Mouse (Mus musculus) heart, embryonic 15.5 days (tissue): ENCODE results near the gene S100a9. TPM values are rescaled to one million over a fixed set of nuclear protein-coding genes. Genes with fewer than 3 reads are reported as not detected.

ENCODE experiments used
- ATAC-seq: fragments of 200-750 bp; cut with Nextera tagmentation; replicated peaks from 2 replicates; pipeline ENCODE4 v1.8.0; 2017; ENCODE audit warnings: low read depth, moderate TSS enrichment; ENCODE audit not compliant: insufficient number of reproducible peaks, insufficient read depth, low FRiP score
- H3K27ac ChIP-seq: fragments of 300-500 bp; sonication (generic); 2 replicates; pipeline ENCODE4 v1.5.1; 2015; ENCODE audit warnings: mild to moderate bottlenecking, inconsistent platforms
- H3K27me3 ChIP-seq: fragments of 300-500 bp; sonication (generic); 2 replicates; pipeline ENCODE4 v1.6.1; 2015; ENCODE audit warnings: inconsistent platforms
- H3K36me3 ChIP-seq: fragments of 300-500 bp; sonication (generic); 2 replicates; pipeline ENCODE4 v1.6.1; 2015; ENCODE audit warnings: mild to moderate bottlenecking, inconsistent platforms
- H3K4me1 ChIP-seq: fragments of 300-500 bp; sonication (generic); replicated peaks from 2 replicates; pipeline ENCODE4 v1.6.1; 2015; ENCODE audit warnings: inconsistent platforms
- H3K4me2 ChIP-seq: fragments of 300-500 bp; sonication (generic); 2 replicates; pipeline ENCODE4 v1.6.1; 2015; ENCODE audit warnings: inconsistent platforms, mild to moderate bottlenecking, moderate library complexity
- H3K4me3 ChIP-seq: fragments of 300-500 bp; sonication (generic); 2 replicates; pipeline ENCODE4 v1.5.1; 2015; ENCODE audit warnings: mild to moderate bottlenecking, inconsistent platforms
- H3K9ac ChIP-seq: fragments of 300-500 bp; sonication (generic); 2 replicates; pipeline ENCODE4 v1.6.1; 2015; ENCODE audit warnings: mild to moderate bottlenecking, inconsistent platforms
- H3K9me3 ChIP-seq: fragments of 300-500 bp; sonication (generic); replicated peaks from 2 replicates; pipeline ENCODE4 v1.6.1; 2016; ENCODE audit warnings: inconsistent platforms
- WGBS: fragments of 180-500 bp; shearing (Covaris S2); methylation state at CpG from one replicate; pipeline ENCODE4 v1.1.7; 2015; ENCODE audit warnings: mixed read lengths; 5-methylcytosine and 5-hydroxymethylcytosine counted together
- polyA plus RNA-seq: library from polyadenylated mRNA; unstranded; fragments of >200 nt; fragmentation: Nextera tagmentation; extraction: Ambion mirVana; gene quantifications from 2 replicates; pipeline ENCODE4 v1.2.1, GENCODE M21; 2015

Gene S100a9
- 15.5 and 16.3 TPM in 2 replicates for polyA plus RNA-seq

- H3K9me3 ChIP-seq: no peaks in the 10 kb centered on the region
- ATAC-seq: no peak
- WGBS: 50% methylated on average over 3 of the region's 3 CpGs
- H3K36me3 ChIP-seq: no peaks in the 10 kb centered on the region
- H3K27me3 ChIP-seq: peaks cover 4% of the 10 kb centered on the region; the same call in 1 of the 2 replicates
- H3K4me1 ChIP-seq: no peaks in the 10 kb centered on the region
- no peak within 1 kb of the TSS for H3K9ac ChIP-seq
- no peak within 1 kb of the TSS for H3K4me3 ChIP-seq
- H3K4me2 ChIP-seq: no peak within 1 kb of the TSS
- no peak within 1 kb of the TSS for H3K27ac ChIP-seq
These were observed at the start of gene S100a9 for GRCm38 (mm10) chr3:90695613-90696012. S100a9 (minus strand) TSS chr3:90695721.

- no peak for ATAC-seq
- Histone ChIP-seq H3K4me1 (no peaks in the 10 kb centered on the region), H3K9ac (no peak within 1 kb of the TSS), H3K36me3 (no peaks in the 10 kb centered on the region), H3K4me2 (no peak within 1 kb of the TSS), H3K4me3 (no peak within 1 kb of the TSS), H3K9me3 (no peaks in the 10 kb centered on the region), H3K27ac (no peak within 1 kb of the TSS), H3K27me3 (no peaks in the 10 kb centered on the region)
- WGBS: 80% methylated on average over 3 of the region's 3 CpGs
These were observed 31.1 kb upstream of the S100a9 start, which contains the start of gene Pglyrp4 for GRCm38 (mm10) chr3:90726606-90727005. Pglyrp4 (plus strand) TSS chr3:90726906.

- Histone ChIP-seq H3K36me3 (no peaks in the 10 kb centered on the region), H3K27me3 (no peaks in the 10 kb centered on the region; the same call in 1 of the 2 replicates), H3K4me3 (no peak overlapping the region), H3K4me2 (no peak overlapping the region), H3K27ac (no peak overlapping the region), H3K9ac (no peak overlapping the region), H3K9me3 (no peaks in the 10 kb centered on the region), H3K4me1 (no peaks in the 10 kb centered on the region)
- ATAC-seq: no peak
- WGBS: 45% methylated on average over 12 of the region's 12 CpGs
These were observed 14.3 kb upstream of the S100a9 start for GRCm38 (mm10) chr3:90709591-90710460.

- 25% methylated on average over 4 of the region's 4 CpGs for WGBS
- H3K9me3 ChIP-seq: no peaks in the 10 kb centered on the region
- H3K4me2 ChIP-seq: no peak overlapping the region
- ATAC-seq: no peak
- H3K4me1 ChIP-seq: no peaks in the 10 kb centered on the region
- no peaks in the 10 kb centered on the region for H3K36me3 ChIP-seq
- H3K9ac ChIP-seq: no peak overlapping the region
- no peak overlapping the region for H3K4me3 ChIP-seq
- H3K27ac ChIP-seq: no peak overlapping the region
- H3K27me3 ChIP-seq: no peaks in the 10 kb centered on the region; the same call in 1 of the 2 replicates
These were observed 13.1 kb upstream of the S100a9 start for GRCm38 (mm10) chr3:90708523-90709202.

GRCm38 (mm10) chr3:90702244-90702643 is 6.7 kb upstream of the S100a9 start:
- H3K9me3 ChIP-seq: no peaks in the 10 kb centered on the region
- no peak overlapping the region for H3K4me2 ChIP-seq
- H3K4me1 ChIP-seq: no peaks in the 10 kb centered on the region
- 74% methylated on average over 2 of the region's 2 CpGs for WGBS
- no peaks in the 10 kb centered on the region for H3K36me3 ChIP-seq
- no peak overlapping the region for H3K27ac ChIP-seq
- no peak for ATAC-seq
- peaks cover 4% of the 10 kb centered on the region; the same call in 1 of the 2 replicates for H3K27me3 ChIP-seq
- no peak overlapping the region for H3K4me3 ChIP-seq
- H3K9ac ChIP-seq: no peak overlapping the region

GRCm38 (mm10) chr3:90693496-90693895 is 2.0 kb downstream of the S100a9 start:
- Histone ChIP-seq H3K4me2 (no peak overlapping the region), H3K9ac (no peak overlapping the region), H3K9me3 (no peaks in the 10 kb centered on the region), H3K4me3 (no peak overlapping the region), H3K27me3 (no peaks in the 10 kb centered on the region; the same call in 1 of the 2 replicates), H3K27ac (no peak overlapping the region), H3K36me3 (no peaks in the 10 kb centered on the region), H3K4me1 (no peaks in the 10 kb centered on the region)
- ATAC-seq: no peak
- 73% methylated on average over 2 of the region's 2 CpGs for WGBS

GRCm38 (mm10) chr3:90686835-90687234 is 8.7 kb downstream of the S100a9 start:
- Histone ChIP-seq H3K27me3 (no peaks in the 10 kb centered on the region), H3K4me2 (no peak overlapping the region), H3K36me3 (no peaks in the 10 kb centered on the region), H3K9me3 (no peaks in the 10 kb centered on the region), H3K9ac (no peak overlapping the region), H3K4me3 (no peak overlapping the region), H3K4me1 (no peaks in the 10 kb centered on the region), H3K27ac (no peak overlapping the region)
- ATAC-seq: no peak
- WGBS: 70% methylated on average over 2 of the region's 2 CpGs

GRCm38 (mm10) chr3:90683929-90684328 is 11.6 kb downstream of the S100a9 start:
- no peaks in the 10 kb centered on the region for H3K4me1 ChIP-seq
- no peaks in the 10 kb centered on the region for H3K9me3 ChIP-seq
- no peak overlapping the region for H3K4me3 ChIP-seq
- no peak overlapping the region for H3K27ac ChIP-seq
- H3K9ac ChIP-seq: no peak overlapping the region
- H3K4me2 ChIP-seq: no peak overlapping the region
- WGBS: 80% methylated on average over 3 of the region's 3 CpGs
- H3K36me3 ChIP-seq: no peaks in the 10 kb centered on the region
- ATAC-seq: no peak
- H3K27me3 ChIP-seq: no peaks in the 10 kb centered on the region

- H3K4me3 ChIP-seq: no peak overlapping the region
These were observed 16.9 kb downstream of the S100a9 start for GRCm38 (mm10) chr3:90678656-90679055.

GRCm38 (mm10) chr3:90668846-90669245 is 26.7 kb downstream of the S100a9 start, which contains the start of gene S100a8:
S100a8 (plus strand) TSS chr3:90668978.
- H3K9ac ChIP-seq: no peak within 1 kb of the TSS
- H3K36me3 ChIP-seq: no peaks in the 10 kb centered on the region
- H3K9me3 ChIP-seq: no peaks in the 10 kb centered on the region
- no peak within 1 kb of the TSS for H3K4me2 ChIP-seq
- no peaks in the 10 kb centered on the region for H3K27me3 ChIP-seq
- no peak within 1 kb of the TSS for H3K27ac ChIP-seq
- no peaks in the 10 kb centered on the region for H3K4me1 ChIP-seq
- ATAC-seq: no peak
- 59% methylated on average over 8 of the region's 8 CpGs for WGBS
- H3K4me3 ChIP-seq: no peak within 1 kb of the TSS

More at GRCm38 (mm10) chr3:90678656-90679055, 16.9 kb downstream of the S100a9 start:
- no peak for ATAC-seq
- no peak overlapping the region for H3K9ac ChIP-seq
- H3K36me3 ChIP-seq: no peaks in the 10 kb centered on the region
- 41% methylated on average over 3 of the region's 3 CpGs for WGBS
- no peaks in the 10 kb centered on the region for H3K27me3 ChIP-seq
- H3K9me3 ChIP-seq: no peaks in the 10 kb centered on the region
- no peaks in the 10 kb centered on the region for H3K4me1 ChIP-seq
- H3K27ac ChIP-seq: no peak overlapping the region
- no peak overlapping the region for H3K4me2 ChIP-seq

- H3K4me3 ChIP-seq: no peak overlapping the region
- no peak for ATAC-seq
- no peak overlapping the region for H3K4me2 ChIP-seq
- no peak overlapping the region for H3K9ac ChIP-seq
- no peaks in the 10 kb centered on the region for H3K27me3 ChIP-seq
- no peaks in the 10 kb centered on the region for H3K9me3 ChIP-seq
- no peak overlapping the region for H3K27ac ChIP-seq
- no peaks in the 10 kb centered on the region for H3K36me3 ChIP-seq
- 79% methylated on average over 2 of the region's 2 CpGs for WGBS
- no peaks in the 10 kb centered on the region for H3K4me1 ChIP-seq
These were observed 31.3 kb downstream of the S100a9 start for GRCm38 (mm10) chr3:90664219-90664618.
